Mouse (Mus musculus): ENCODE results near the gene Styx. TPM values are rescaled to one million over a fixed set of nuclear protein-coding genes. Genes with fewer than 3 reads are reported as not detected.

The Styx gene
- polyA plus RNA-seq, 2 experiments, result 23.3 to 74.1 TPM

GRCm38 (mm10) chr14:45319237-45319610, 31.7 kb upstream of the Styx start:
- no peak for TF ChIP-seq POLR2A (IDR thresholded peaks at IDR 0.05; ENCODE audit: borderline replicate concordance, extremely low read depth, insufficient read depth, insufficient read length)
- Histone ChIP-seq H3K9ac (ENCODE audit: low read depth, low read length, severe bottlenecking) (no peak overlapping the region), H3K9me3 (ENCODE audit: control insufficient read depth, low read length) (no peaks in the 10 kb centered on the region), H3K4me3 (replicated peaks; ENCODE audit: low read length) (no peak overlapping the region), H3K27ac (replicated peaks; ENCODE audit: low read depth, low read length) (no peak overlapping the region), H3K4me2 (replicated peaks; ENCODE audit: low read depth, low read length, severe bottlenecking) (peak overlapping the region; percentile 67; the same call in 1 of the 2 replicates), H3K36me3 (ENCODE audit: control insufficient read depth, insufficient read depth, low read length) (no peaks in the 10 kb centered on the region), H3K27me3 (ENCODE audit: control insufficient read depth, insufficient read depth, low read length) (no peaks in the 10 kb centered on the region), H3K4me1 (ENCODE audit: control insufficient read depth, insufficient read depth, low read length) (peaks cover 6% of the 10 kb centered on the region; the same call in 1 of the 2 replicates)
- ATAC-seq (ENCODE audit: low FRiP score, low read depth) (no peak), DNase-seq (ENCODE audit: low spot score) (no peak)
- WGBS, result 63% methylated on average over 3 of the region's 3 CpGs

DNA sequence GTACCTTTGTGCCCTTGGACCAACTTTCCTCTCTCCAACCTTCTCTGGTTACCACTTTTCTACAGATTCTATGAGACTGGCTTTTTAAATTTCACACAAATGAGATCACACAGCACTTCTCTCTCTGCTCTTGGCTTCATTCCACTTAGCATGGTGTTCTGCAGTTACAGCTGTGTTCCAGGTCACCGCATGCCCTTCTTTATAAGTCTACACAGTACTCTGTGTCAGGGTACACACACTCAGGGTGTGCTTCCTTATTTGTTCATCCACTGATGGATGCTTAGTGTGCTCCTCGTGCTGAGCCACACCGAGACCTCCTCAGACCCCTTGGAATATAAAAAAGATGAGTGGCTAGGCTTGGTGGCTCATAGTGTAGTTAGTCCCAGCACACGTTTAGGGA, 30.8 kb upstream of the Styx start:
- no peak overlapping the region for H3K9ac ChIP-seq (ENCODE audit: low read depth, low read length, severe bottlenecking)
- no peak for DNase-seq (ENCODE audit: low spot score)
- no peak overlapping the region for H3K4me2 ChIP-seq (replicated peaks; ENCODE audit: low read depth, low read length, severe bottlenecking)
- no peak for TF ChIP-seq POLR2A (IDR thresholded peaks at IDR 0.05; ENCODE audit: borderline replicate concordance, extremely low read depth, insufficient read depth, insufficient read length)
- H3K27me3 ChIP-seq (ENCODE audit: control insufficient read depth, insufficient read depth, low read length), result no peaks in the 10 kb centered on the region
- no peak overlapping the region for H3K4me3 ChIP-seq (replicated peaks; ENCODE audit: low read length)
- H3K36me3 ChIP-seq (ENCODE audit: control insufficient read depth, insufficient read depth, low read length), result no peaks in the 10 kb centered on the region
- H3K27ac ChIP-seq (replicated peaks; ENCODE audit: low read depth, low read length), result no peak overlapping the region
- no peaks in the 10 kb centered on the region for H3K9me3 ChIP-seq (ENCODE audit: control insufficient read depth, low read length)
- peaks cover 6% of the 10 kb centered on the region; the same call in 1 of the 2 replicates for H3K4me1 ChIP-seq (ENCODE audit: control insufficient read depth, insufficient read depth, low read length)
- whole genome bisulfite sequencing, result 85% methylated on average over 4 of the region's 4 CpGs
- no peak for ATAC-seq (ENCODE audit: low FRiP score, low read depth)

- Histone ChIP-seq H3K36me3 (ENCODE audit: control insufficient read depth, insufficient read depth, low read length) (no peaks in the 10 kb centered on the region), H3K4me3 (replicated peaks; ENCODE audit: low read length) (no peak overlapping the region), H3K9me3 (ENCODE audit: control insufficient read depth, low read length) (no peaks in the 10 kb centered on the region), H3K4me2 (replicated peaks; ENCODE audit: low read depth, low read length, severe bottlenecking) (no peak overlapping the region), H3K9ac (ENCODE audit: low read depth, low read length, severe bottlenecking) (no peak overlapping the region), H3K27me3 (ENCODE audit: control insufficient read depth, insufficient read depth, low read length) (no peaks in the 10 kb centered on the region), H3K4me1 (ENCODE audit: control insufficient read depth, insufficient read depth, low read length) (peaks cover 6% of the 10 kb centered on the region; the same call in 1 of the 2 replicates), H3K27ac (replicated peaks; ENCODE audit: low read depth, low read length) (no peak overlapping the region)
- DNase-seq (ENCODE audit: low spot score) (no peak), ATAC-seq (ENCODE audit: low FRiP score, low read depth) (no peak)
- TF ChIP-seq POLR2A (IDR thresholded peaks at IDR 0.05; ENCODE audit: borderline replicate concordance, extremely low read depth, insufficient read depth, insufficient read length), result no peak
- 79% methylated on average over 3 of the region's 3 CpGs for WGBS
These were observed 29.8 kb upstream of the Styx start for GRCm38 (mm10) chr14:45321067-45321466.

- 79% methylated on average over 5 of the region's 5 CpGs for WGBS
- Histone ChIP-seq H3K4me2 (replicated peaks; ENCODE audit: low read depth, low read length, severe bottlenecking) (no peak overlapping the region), H3K4me3 (replicated peaks; ENCODE audit: low read length) (no peak overlapping the region), H3K27ac (replicated peaks; ENCODE audit: low read depth, low read length) (no peak overlapping the region), H3K9me3 (ENCODE audit: control insufficient read depth, low read length) (no peaks in the 10 kb centered on the region), H3K27me3 (ENCODE audit: control insufficient read depth, insufficient read depth, low read length) (no peaks in the 10 kb centered on the region), H3K9ac (ENCODE audit: low read depth, low read length, severe bottlenecking) (no peak overlapping the region), H3K36me3 (ENCODE audit: control insufficient read depth, insufficient read depth, low read length) (no peaks in the 10 kb centered on the region), H3K4me1 (ENCODE audit: control insufficient read depth, insufficient read depth, low read length) (peaks cover 6% of the 10 kb centered on the region; the same call in 1 of the 2 replicates)
- DNase-seq (ENCODE audit: low spot score), result no peak
- no peak for TF ChIP-seq POLR2A (IDR thresholded peaks at IDR 0.05; ENCODE audit: borderline replicate concordance, extremely low read depth, insufficient read depth, insufficient read length)
- ATAC-seq (ENCODE audit: low FRiP score, low read depth), result no peak
These were observed 29.3 kb upstream of the Styx start for GRCm38 (mm10) chr14:45321622-45322021.

- no peak for ATAC-seq (ENCODE audit: low FRiP score, low read depth)
These were observed 28.4 kb upstream of the Styx start for GRCm38 (mm10) chr14:45322450-45322849.

DNA sequence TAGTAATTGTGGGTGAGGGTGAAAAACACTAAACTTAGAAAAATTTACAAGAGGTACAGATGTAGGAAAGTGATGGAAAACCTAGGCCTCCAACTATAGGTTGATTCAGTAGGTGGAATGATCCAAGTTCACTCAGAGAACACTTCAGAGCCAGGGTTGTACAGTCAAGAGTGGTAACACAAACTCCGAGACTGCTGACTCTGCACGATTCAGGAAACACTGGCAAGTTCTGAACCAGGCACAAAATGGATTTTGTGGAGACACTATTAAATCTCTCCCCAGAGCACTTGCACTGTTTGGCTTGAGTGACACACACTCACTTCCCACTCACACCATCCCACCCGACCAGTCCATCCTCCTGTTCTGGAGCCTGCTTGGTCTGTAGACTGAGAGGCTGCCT, 27.6 kb upstream of the Styx start:
- TF ChIP-seq POLR2A (IDR thresholded peaks at IDR 0.05; ENCODE audit: borderline replicate concordance, extremely low read depth, insufficient read depth, insufficient read length), result no peak
- ATAC-seq (ENCODE audit: low FRiP score, low read depth) (no peak), DNase-seq (ENCODE audit: low spot score) (no peak)
- Histone ChIP-seq H3K9ac (ENCODE audit: low read depth, low read length, severe bottlenecking) (no peak overlapping the region), H3K27me3 (ENCODE audit: control insufficient read depth, insufficient read depth, low read length) (no peaks in the 10 kb centered on the region), H3K4me1 (ENCODE audit: control insufficient read depth, insufficient read depth, low read length) (no peaks in the 10 kb centered on the region), H3K4me2 (replicated peaks; ENCODE audit: low read depth, low read length, severe bottlenecking) (no peak overlapping the region), H3K36me3 (ENCODE audit: control insufficient read depth, insufficient read depth, low read length) (no peaks in the 10 kb centered on the region), H3K27ac (replicated peaks; ENCODE audit: low read depth, low read length) (no peak overlapping the region), H3K4me3 (replicated peaks; ENCODE audit: low read length) (no peak overlapping the region), H3K9me3 (ENCODE audit: control insufficient read depth, low read length) (no peaks in the 10 kb centered on the region)
- 86% methylated on average over 3 of the region's 3 CpGs for WGBS

More at GRCm38 (mm10) chr14:45322450-45322849, 28.4 kb upstream of the Styx start:
- no peak overlapping the region for H3K27ac ChIP-seq (replicated peaks; ENCODE audit: low read depth, low read length)
- WGBS, result 89% methylated on average over 2 of the region's 2 CpGs
- no peaks in the 10 kb centered on the region for H3K9me3 ChIP-seq (ENCODE audit: control insufficient read depth, low read length)
- DNase-seq (ENCODE audit: low spot score), result no peak
- no peaks in the 10 kb centered on the region for H3K27me3 ChIP-seq (ENCODE audit: control insufficient read depth, insufficient read depth, low read length)
- no peaks in the 10 kb centered on the region for H3K4me1 ChIP-seq (ENCODE audit: control insufficient read depth, insufficient read depth, low read length)
- no peak overlapping the region for H3K4me2 ChIP-seq (replicated peaks; ENCODE audit: low read depth, low read length, severe bottlenecking)
- no peaks in the 10 kb centered on the region for H3K36me3 ChIP-seq (ENCODE audit: control insufficient read depth, insufficient read depth, low read length)
- no peak overlapping the region for H3K4me3 ChIP-seq (replicated peaks; ENCODE audit: low read length)
- no peak for TF ChIP-seq POLR2A (IDR thresholded peaks at IDR 0.05; ENCODE audit: borderline replicate concordance, extremely low read depth, insufficient read depth, insufficient read length)
- no peak overlapping the region for H3K9ac ChIP-seq (ENCODE audit: low read depth, low read length, severe bottlenecking)
